Mouse (Mus musculus): ENCODE data around the gene Mrps36. TPM values are rescaled to one million over a fixed set of nuclear protein-coding genes. Genes with fewer than 3 reads are reported as not detected.
"Not testable (repeated sequence)": the region's sequence is repeated elsewhere in the genome, so short reads cannot be mapped to it uniquely, and the experiment has no call there.

Gene Mrps36
- polyA plus RNA-seq, 1 experiment from 2014 or later = 171 TPM

- 55% methylated on average over 8 of the region's 8 CpGs for WGBS
Observed at GRCm38 (mm10) chr13:100748638-100749037, 4.2 kb upstream of the Mrps36 start.

GRCm38 (mm10) chr13:100746090-100746489 lies 1.6 kb upstream of the Mrps36 start:
- H3K4me1 ChIP-seq (ENCODE audit: control insufficient read depth, insufficient read depth, low read length) = peaks cover 3% of the 10 kb centered on the region; the same call in 1 of the 2 replicates
- no peak overlapping the region for H3K27ac ChIP-seq (ENCODE audit: low read depth, low read length)
- ATAC-seq (ENCODE audit: low FRiP score, low TSS enrichment) = no peak
- WGBS = 85% methylated on average over 3 of the region's 3 CpGs
- H3K4me3 ChIP-seq (ENCODE audit: low read length) = no peak overlapping the region
- H3K27me3 ChIP-seq (ENCODE audit: control insufficient read depth, insufficient read depth, low read length) = no peaks in the 10 kb centered on the region
- H3K9ac ChIP-seq (ENCODE audit: low read depth, low read length) = no peak overlapping the region
- no peaks in the 10 kb centered on the region for H3K36me3 ChIP-seq (ENCODE audit: control insufficient read depth, insufficient read depth, low read length)
- H3K9me3 ChIP-seq (ENCODE audit: control insufficient read depth, low read length) = no peaks in the 10 kb centered on the region
- H3K4me2 ChIP-seq (replicated peaks; ENCODE audit: low read depth, low read length) = no peak overlapping the region

More at GRCm38 (mm10) chr13:100748638-100749037, 4.2 kb upstream of the Mrps36 start:
- Histone ChIP-seq H3K9me3 (ENCODE audit: control insufficient read depth, low read length) (no peaks in the 10 kb centered on the region), H3K9ac (ENCODE audit: low read depth, low read length) (no peak overlapping the region), H3K27ac (ENCODE audit: low read depth, low read length) (no peak overlapping the region), H3K4me2 (replicated peaks; ENCODE audit: low read depth, low read length) (no peak overlapping the region), H3K36me3 (ENCODE audit: control insufficient read depth, insufficient read depth, low read length) (no peaks in the 10 kb centered on the region), H3K27me3 (ENCODE audit: control insufficient read depth, insufficient read depth, low read length) (no peaks in the 10 kb centered on the region), H3K4me1 (ENCODE audit: control insufficient read depth, insufficient read depth, low read length) (no peaks in the 10 kb centered on the region), H3K4me3 (ENCODE audit: low read length) (no peak overlapping the region)
- no peak for ATAC-seq (ENCODE audit: low FRiP score, low TSS enrichment)

GRCm38 (mm10) chr13:100743346-100744035 lies 968 bp downstream of the Mrps36 start:
- Histone ChIP-seq H3K27me3 (ENCODE audit: control insufficient read depth, insufficient read depth, low read length) (no peaks in the 10 kb centered on the region), H3K9me3 (ENCODE audit: control insufficient read depth, low read length) (no peaks in the 10 kb centered on the region), H3K9ac (ENCODE audit: low read depth, low read length) (peak overlapping the region; percentile 87), H3K4me2 (replicated peaks; ENCODE audit: low read depth, low read length) (peak overlapping the region; percentile 62), H3K36me3 (ENCODE audit: control insufficient read depth, insufficient read depth, low read length) (0 out of 2 replicates have a peak, but pooled peaks cover 2% of the 10 kb centered on the region), H3K4me3 (ENCODE audit: low read length) (peak overlapping the region; percentile 84), H3K4me1 (ENCODE audit: control insufficient read depth, insufficient read depth, low read length) (peaks cover 3% of the 10 kb centered on the region; the same call in 1 of the 2 replicates), H3K27ac (ENCODE audit: low read depth, low read length) (peak overlapping the region; percentile 98)
- ATAC-seq (ENCODE audit: low FRiP score, low TSS enrichment) = peak; percentile 39
- WGBS = 60% methylated on average over 11 of the region's 11 CpGs

GRCm38 (mm10) chr13:100742831-100743230 lies 1.6 kb downstream of the Mrps36 start:
- no peak overlapping the region for H3K4me3 ChIP-seq (ENCODE audit: low read length)
- no peaks in the 10 kb centered on the region for H3K27me3 ChIP-seq (ENCODE audit: control insufficient read depth, insufficient read depth, low read length)
- H3K27ac ChIP-seq (ENCODE audit: low read depth, low read length) = no peak overlapping the region
- no peak for ATAC-seq (ENCODE audit: low FRiP score, low TSS enrichment)
- 86% methylated on average over 5 of the region's 5 CpGs for WGBS
- H3K9ac ChIP-seq (ENCODE audit: low read depth, low read length) = no peak overlapping the region
- peaks cover 3% of the 10 kb centered on the region; the same call in 1 of the 2 replicates for H3K4me1 ChIP-seq (ENCODE audit: control insufficient read depth, insufficient read depth, low read length)
- H3K9me3 ChIP-seq (ENCODE audit: control insufficient read depth, low read length) = no peaks in the 10 kb centered on the region
- H3K4me2 ChIP-seq (replicated peaks; ENCODE audit: low read depth, low read length) = no peak overlapping the region; the same call in 1 of the 2 replicates
- peaks cover 5% of the 10 kb centered on the region; the same call in 1 of the 2 replicates for H3K36me3 ChIP-seq (ENCODE audit: control insufficient read depth, insufficient read depth, low read length)

GRCm38 (mm10) chr13:100732756-100733155 lies 11.7 kb downstream of the Mrps36 start:
- Histone ChIP-seq H3K4me1 (ENCODE audit: control insufficient read depth, insufficient read depth, low read length) (peaks cover 8% of the 10 kb centered on the region), H3K4me3 (ENCODE audit: low read length) (no peak overlapping the region), H3K9me3 (ENCODE audit: control insufficient read depth, low read length) (no peaks in the 10 kb centered on the region), H3K36me3 (ENCODE audit: control insufficient read depth, insufficient read depth, low read length) (peaks cover 23% of the 10 kb centered on the region), H3K9ac (ENCODE audit: low read depth, low read length) (no peak overlapping the region), H3K27me3 (ENCODE audit: control insufficient read depth, insufficient read depth, low read length) (no peaks in the 10 kb centered on the region), H3K4me2 (replicated peaks; ENCODE audit: low read depth, low read length) (no peak overlapping the region), H3K27ac (ENCODE audit: low read depth, low read length) (no peak overlapping the region)
- 96% methylated on average over 2 of the region's 2 CpGs for WGBS
- no peak for ATAC-seq (ENCODE audit: low FRiP score, low TSS enrichment)

- H3K4me3 ChIP-seq (ENCODE audit: low read length) = peak overlapping the region; percentile 83; the same call in 1 of the 2 replicates
- 95% methylated on average over 5 of the region's 6 CpGs for WGBS
- H3K9ac ChIP-seq (ENCODE audit: low read depth, low read length); H3K4me1 ChIP-seq (ENCODE audit: control insufficient read depth, insufficient read depth, low read length); ATAC-seq (ENCODE audit: low FRiP score, low TSS enrichment); H3K27me3 ChIP-seq (ENCODE audit: control insufficient read depth, insufficient read depth, low read length); H3K9me3 ChIP-seq (ENCODE audit: control insufficient read depth, low read length); H3K27ac ChIP-seq (ENCODE audit: low read depth, low read length): not testable (repeated sequence)
- H3K4me2 ChIP-seq (replicated peaks; ENCODE audit: low read depth, low read length) = peak overlapping the region; percentile 46; the same call in 1 of the 2 replicates
- H3K36me3 ChIP-seq (ENCODE audit: control insufficient read depth, insufficient read depth, low read length) = peaks cover 20% of the 10 kb centered on the region
Observed at GRCm38 (mm10) chr13:100731462-100732046, 12.9 kb downstream of the Mrps36 start.

GRCm38 (mm10) chr13:100730861-100731176 lies 13.6 kb downstream of the Mrps36 start, which contains the start of gene Cdk7:
Gene Cdk7 (minus strand): TSS chr13:100730939.
- Histone ChIP-seq H3K9ac (ENCODE audit: low read depth, low read length) (peak within 1 kb of the TSS; percentile 95), H3K4me1 (ENCODE audit: control insufficient read depth, insufficient read depth, low read length) (peaks cover 8% of the 10 kb centered on the region), H3K36me3 (ENCODE audit: control insufficient read depth, insufficient read depth, low read length) (peaks cover 20% of the 10 kb centered on the region), H3K27ac (ENCODE audit: low read depth, low read length) (peak within 1 kb of the TSS; percentile 97), H3K4me2 (replicated peaks; ENCODE audit: low read depth, low read length) (peak within 1 kb of the TSS; percentile 67), H3K9me3 (ENCODE audit: control insufficient read depth, low read length) (no peaks in the 10 kb centered on the region), H3K4me3 (ENCODE audit: low read length) (peak within 1 kb of the TSS; percentile 83), H3K27me3 (ENCODE audit: control insufficient read depth, insufficient read depth, low read length) (no peaks in the 10 kb centered on the region)
- 0% methylated on average over 19 of the region's 19 CpGs for WGBS
- ATAC-seq (ENCODE audit: low FRiP score, low TSS enrichment) = peak; percentile 98

GRCm38 (mm10) chr13:100730153-100730860 lies 14.2 kb downstream of the Mrps36 start:
- H3K4me1 ChIP-seq (ENCODE audit: control insufficient read depth, insufficient read depth, low read length) = peaks cover 8% of the 10 kb centered on the region
- H3K4me3 ChIP-seq (ENCODE audit: low read length) = peak overlapping the region; percentile 83
- peak; percentile 2; the same call in 1 of the 2 replicates for ATAC-seq (ENCODE audit: low FRiP score, low TSS enrichment)
- H3K36me3 ChIP-seq (ENCODE audit: control insufficient read depth, insufficient read depth, low read length) = peaks cover 20% of the 10 kb centered on the region
- H3K4me2 ChIP-seq (replicated peaks; ENCODE audit: low read depth, low read length) = peak overlapping the region; percentile 67
- no peaks in the 10 kb centered on the region for H3K27me3 ChIP-seq (ENCODE audit: control insufficient read depth, insufficient read depth, low read length)
- no peaks in the 10 kb centered on the region for H3K9me3 ChIP-seq (ENCODE audit: control insufficient read depth, low read length)
- peak overlapping the region; percentile 97 for H3K27ac ChIP-seq (ENCODE audit: low read depth, low read length)
- under 1% methylated on average over 30 of the region's 30 CpGs for WGBS
- peak overlapping the region; percentile 95 for H3K9ac ChIP-seq (ENCODE audit: low read depth, low read length)
